Mouse (Mus musculus) urinary bladder, adult 2 months (tissue): ENCODE results near the gene Ccdc78. TPM values are rescaled to one million over a fixed set of nuclear protein-coding genes. Genes with fewer than 3 reads are reported as not detected.
"Not testable (repeated sequence)": the region's sequence is repeated elsewhere in the genome, so short reads cannot be mapped to it uniquely, and the experiment has no call there.

ENCODE experiments used
- DNase-seq: peaks from one replicate; pipeline ENCODE4 v3.0.0; 2022; ENCODE audit warnings: low spot score
- polyA plus RNA-seq: library from polyadenylated mRNA; depleted of rRNA; stranded (reverse); fragments of >200 nt; gene quantifications from 2 replicates; pipeline ENCODE4 v1.2.3, GENCODE M21; 2012; rRNA removed

The Ccdc78 gene
- 0.06 and 0.18 TPM in 2 replicates for polyA plus RNA-seq

- no peak for DNase-seq
These were observed at the start of gene Ccdc78 for GRCm38 (mm10) chr17:25786280-25786679. TSS of gene Ccdc78 (plus strand) at chr17:25786580.

GRCm38 (mm10) chr17:25738861-25739260 lies 47.5 kb upstream of the Ccdc78 start:
- DNase-seq, result no peak

GRCm38 (mm10) chr17:25741471-25741870 lies 44.9 kb upstream of the Ccdc78 start:
- DNase-seq, result not testable (repeated sequence)

- DNase-seq, result no peak
These were observed 42.5 kb upstream of the Ccdc78 start for GRCm38 (mm10) chr17:25743831-25744230.

DNA sequence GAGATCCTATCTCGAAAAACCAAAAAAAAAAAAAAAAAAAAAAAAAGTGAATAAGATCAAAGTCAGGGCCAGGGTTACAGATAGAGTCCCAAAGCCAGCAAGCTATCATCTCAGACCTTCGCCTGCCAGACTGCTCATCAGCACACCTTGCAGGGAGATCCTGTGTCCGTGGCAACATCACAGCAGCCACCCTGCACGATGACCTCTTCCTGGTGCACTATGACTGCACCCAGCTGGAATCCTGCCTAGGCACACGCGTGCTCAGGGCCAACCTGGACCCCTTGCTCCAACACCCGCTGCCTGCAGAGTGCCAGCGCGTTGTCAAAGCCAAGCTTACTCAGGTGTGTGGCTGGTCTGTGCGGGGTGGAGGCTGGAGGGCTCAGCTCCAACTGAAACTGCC lies 42.1 kb upstream of the Ccdc78 start:
- DNase-seq, result no peak

GRCm38 (mm10) chr17:25748238-25748637 lies 38.1 kb upstream of the Ccdc78 start:
- no peak for DNase-seq

GRCm38 (mm10) chr17:25749314-25749713 lies 37.1 kb upstream of the Ccdc78 start:
- no peak for DNase-seq

GRCm38 (mm10) chr17:25751446-25751845 lies 34.9 kb upstream of the Ccdc78 start:
- no peak for DNase-seq

DNA sequence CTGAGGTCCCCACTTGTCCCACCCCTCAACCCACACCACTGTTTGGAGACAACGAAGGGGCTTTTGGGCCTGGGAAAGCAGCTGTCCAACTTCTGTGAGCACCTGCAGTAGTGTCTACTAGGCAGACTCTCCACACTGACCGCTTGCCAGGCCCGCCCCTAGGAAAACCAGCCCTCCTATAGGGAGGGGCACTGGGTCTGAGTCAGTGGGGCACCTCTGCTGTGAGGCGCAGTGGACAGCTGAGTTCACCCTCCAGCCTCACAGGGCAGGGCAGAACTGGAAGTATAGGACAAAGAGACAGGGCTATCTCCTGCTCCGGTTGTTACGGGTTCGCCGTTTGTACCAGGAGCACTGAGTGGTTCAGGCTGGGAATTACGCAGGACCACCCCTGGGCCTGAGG lies 32.1 kb upstream of the Ccdc78 start, which contains the start of gene Msln:
Msln (minus strand) TSS at position 138 of the 400 bp plus-strand sequence.
- DNase-seq, result no peak

DNA sequence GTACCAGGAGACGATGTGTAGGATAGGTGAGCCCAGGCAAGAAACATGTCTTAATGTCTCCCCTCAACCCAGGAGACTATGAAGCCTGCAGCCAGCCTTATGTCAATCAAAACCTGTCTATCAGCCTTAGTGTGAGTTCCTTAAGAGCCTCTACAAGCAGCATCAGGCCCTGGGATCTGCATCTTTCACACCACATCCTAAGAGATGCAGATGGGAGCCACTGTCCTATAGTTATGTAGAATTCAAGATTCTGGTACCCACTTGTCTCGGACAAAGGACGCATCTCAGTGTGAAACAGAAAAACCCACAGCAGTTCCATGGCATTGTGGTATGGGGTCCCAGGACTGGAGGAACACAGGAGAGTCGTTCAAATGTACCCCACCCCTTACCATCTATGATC lies 31.3 kb upstream of the Ccdc78 start:
- no peak for DNase-seq

DNA sequence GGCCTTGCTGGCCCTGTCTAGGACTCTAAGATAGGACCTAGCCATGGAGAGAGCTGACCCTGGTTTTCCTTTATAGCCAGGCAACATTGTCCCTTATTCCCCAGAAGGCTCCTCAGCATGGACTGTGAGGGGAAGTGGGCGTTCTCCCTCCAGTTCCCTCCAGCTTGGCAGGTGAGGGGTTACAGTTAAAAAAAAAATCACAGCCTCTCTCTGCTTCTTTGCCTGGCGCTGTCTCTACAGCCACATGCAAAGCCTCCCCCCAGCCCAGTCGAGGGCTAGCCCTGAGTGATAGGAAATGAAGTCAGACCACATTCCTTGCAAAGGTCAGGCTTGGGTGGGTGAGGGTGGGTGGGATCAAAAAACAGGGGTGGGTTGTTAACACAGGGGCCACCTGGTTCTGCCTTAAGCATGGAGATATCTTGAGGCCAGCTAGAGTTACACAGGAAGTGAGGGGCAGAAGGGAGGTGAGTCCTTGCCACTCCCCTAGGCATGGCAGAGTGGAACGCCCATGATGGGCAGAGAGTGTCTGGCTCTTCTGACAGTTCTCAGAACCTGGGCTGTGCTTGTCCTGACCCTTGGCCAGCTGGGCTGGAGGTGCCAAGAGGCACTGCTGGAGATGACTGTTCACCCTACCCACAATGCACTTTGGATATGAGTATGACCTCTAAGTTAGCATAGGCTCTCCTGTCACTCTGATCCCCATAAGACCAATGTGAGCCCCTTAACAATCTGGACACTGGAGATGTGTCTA lies 30.6 kb upstream of the Ccdc78 start:
- no peak for DNase-seq

- no peak for DNase-seq
These were observed 29.8 kb upstream of the Ccdc78 start for GRCm38 (mm10) chr17:25756378-25757242.

DNA sequence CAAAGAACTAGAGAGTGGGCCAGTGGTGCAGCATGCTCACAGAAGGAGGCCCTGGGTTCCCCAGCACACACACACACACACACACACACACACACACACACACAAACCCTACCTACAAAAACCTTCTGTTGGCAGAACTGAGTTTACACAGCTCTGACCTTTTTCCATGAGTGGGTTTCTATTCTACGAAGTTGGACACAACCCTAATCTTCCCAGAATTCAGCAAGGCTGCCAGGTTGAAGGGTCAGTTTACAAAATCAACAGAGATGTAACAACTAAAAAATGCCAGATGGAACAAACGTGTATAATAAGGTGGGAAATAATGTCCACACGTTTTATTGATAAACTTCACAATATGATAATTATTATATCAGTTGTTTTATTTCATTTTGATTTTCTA lies 28.7 kb upstream of the Ccdc78 start:
- no peak for DNase-seq

DNA sequence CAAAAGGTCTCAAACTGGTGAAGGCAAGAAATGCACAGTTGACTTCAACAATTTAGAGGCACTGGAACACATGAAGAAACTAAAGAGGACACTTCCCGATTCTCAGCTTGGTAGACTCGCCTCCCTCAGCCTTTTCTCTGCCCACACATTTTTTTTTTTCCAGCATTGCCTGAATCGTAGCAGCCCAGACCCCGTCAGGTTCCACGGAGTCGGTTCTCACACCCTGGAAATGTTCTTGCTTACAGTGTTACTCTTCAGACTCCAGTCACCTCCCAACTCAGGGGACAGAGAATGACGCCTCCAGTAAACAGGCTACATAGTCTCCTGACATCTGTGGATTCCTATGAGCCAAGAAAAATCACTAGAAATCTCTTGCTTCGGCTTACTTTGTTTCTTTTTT lies 26.2 kb upstream of the Ccdc78 start:
- DNase-seq, result no peak

GRCm38 (mm10) chr17:25761561-25761970 lies 24.8 kb upstream of the Ccdc78 start:
- no peak for DNase-seq

- DNase-seq, result no peak
These were observed 23.8 kb upstream of the Ccdc78 start for GRCm38 (mm10) chr17:25762591-25762990.

- no peak for DNase-seq
These were observed 20.5 kb upstream of the Ccdc78 start for GRCm38 (mm10) chr17:25765886-25766285.

DNA sequence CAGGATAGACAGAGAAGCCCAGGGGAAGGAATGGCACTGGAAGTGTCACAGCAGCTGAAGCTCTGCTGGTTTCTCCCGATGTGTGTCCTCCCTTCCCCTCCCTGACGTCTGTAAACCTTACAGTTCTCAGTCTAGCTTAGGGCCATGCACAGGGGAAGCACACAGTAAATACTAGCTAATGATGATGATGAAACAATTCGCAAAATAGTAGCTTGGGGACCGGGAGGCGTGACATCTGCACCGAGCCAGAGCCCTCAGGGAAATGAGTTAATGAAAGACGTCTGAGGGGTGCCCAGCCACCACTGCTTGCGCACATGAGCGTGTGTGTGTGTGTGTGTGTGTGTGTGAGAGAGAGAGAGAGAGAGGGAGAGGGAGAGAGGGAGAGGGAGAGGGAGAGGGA lies 17.0 kb upstream of the Ccdc78 start:
- no peak for DNase-seq

DNA sequence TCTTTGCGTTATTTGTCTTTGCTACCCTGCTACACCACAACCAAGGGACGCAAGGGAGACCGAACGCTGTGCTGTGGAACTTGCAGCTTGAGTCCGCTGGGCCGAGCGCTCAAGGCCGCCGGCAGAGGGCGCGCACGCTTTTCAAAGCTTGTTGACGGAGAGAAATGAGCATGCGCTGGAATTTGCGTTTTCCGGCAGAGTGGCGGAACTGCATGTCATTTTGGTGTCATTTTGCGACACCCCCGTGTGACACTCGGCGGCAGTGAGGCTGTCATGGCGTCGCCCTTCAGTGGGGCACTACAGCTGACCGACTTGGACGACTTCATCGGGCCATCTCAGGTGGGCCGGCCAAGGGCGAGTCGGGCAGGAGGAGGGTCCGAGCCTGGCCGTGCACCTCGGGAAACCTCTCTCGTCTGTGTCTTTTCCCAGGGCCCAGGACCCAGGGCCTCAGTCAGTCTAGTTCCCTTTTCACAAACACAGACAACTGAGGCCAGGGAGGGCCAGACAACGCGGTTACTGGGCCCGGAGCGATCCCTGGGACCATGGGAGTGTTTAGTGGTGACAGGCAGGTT lies 12.7 kb upstream of the Ccdc78 start, which contains the start of gene Narfl:
Narfl (plus strand) TSS at position 228 of the 572 bp plus-strand sequence.
- peak; percentile 96 for DNase-seq

- no peak for DNase-seq
These were observed 10.9 kb upstream of the Ccdc78 start for GRCm38 (mm10) chr17:25775318-25776062.

DNA sequence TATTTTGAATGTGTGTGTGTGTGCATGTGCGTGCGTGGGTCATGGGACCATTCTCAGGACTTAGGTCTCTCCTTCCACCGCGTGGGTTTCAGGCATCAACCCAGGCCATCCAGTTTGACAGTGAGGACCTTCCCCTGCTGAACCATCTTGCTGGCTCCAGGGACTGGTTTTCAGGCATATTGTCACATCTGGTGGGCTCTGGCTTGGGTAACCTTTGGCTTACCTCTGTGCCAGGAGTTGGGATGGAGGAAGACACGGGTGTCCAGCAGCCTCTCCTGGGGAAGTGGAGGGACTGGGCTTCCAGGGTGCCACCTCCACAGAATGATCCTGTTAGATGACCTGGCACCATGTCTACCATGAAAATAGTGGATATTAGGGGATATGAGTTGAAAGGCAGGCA lies 8.4 kb upstream of the Ccdc78 start:
- DNase-seq, result no peak

- no peak for DNase-seq
These were observed 5.0 kb upstream of the Ccdc78 start for GRCm38 (mm10) chr17:25781339-25781738.
